Mouse (Mus musculus) heart, embryonic 11.5 days (tissue): ENCODE data around the gene Sult2b1. TPM values are rescaled to one million over a fixed set of nuclear protein-coding genes. Genes with fewer than 3 reads are reported as not detected.

Source experiments
- ATAC-seq: fragments of 200-750 bp; cut with Nextera tagmentation; replicated peaks from 2 replicates; pipeline ENCODE4 v1.8.0; 2017; ENCODE audit warnings: moderate library complexity; ENCODE audit not compliant: insufficient number of reproducible peaks, low FRiP score, low TSS enrichment
- H3K27ac ChIP-seq: fragments of 300-500 bp; sonication (generic); 2 replicates; pipeline ENCODE4 v1.5.1; 2014; ENCODE audit warnings: mild to moderate bottlenecking, low read depth, low read length
- H3K27me3 ChIP-seq: fragments of 300-500 bp; sonication (generic); 2 replicates; pipeline ENCODE4 v1.6.1; 2014; ENCODE audit warnings: mild to moderate bottlenecking, low read length, mixed read lengths; ENCODE audit not compliant: control insufficient read depth, insufficient read depth
- H3K36me3 ChIP-seq: fragments of 300-500 bp; sonication (generic); 2 replicates; pipeline ENCODE4 v1.6.1; 2014; ENCODE audit warnings: mild to moderate bottlenecking, low read length, moderate library complexity, mixed read lengths; ENCODE audit not compliant: control insufficient read depth, insufficient read depth
- H3K4me1 ChIP-seq: fragments of 300-500 bp; sonication (generic); 2 replicates; pipeline ENCODE4 v1.6.1; 2014; ENCODE audit warnings: low read length; ENCODE audit not compliant: control insufficient read depth, insufficient read depth
- H3K4me2 ChIP-seq: fragments of 300-500 bp; sonication (generic); 2 replicates; pipeline ENCODE4 v1.6.1; 2014; ENCODE audit warnings: mild to moderate bottlenecking, moderate library complexity
- H3K4me3 ChIP-seq: fragments of 300-500 bp; sonication (generic); 2 replicates; pipeline ENCODE4 v1.5.1; 2014; ENCODE audit warnings: low read depth, low read length
- H3K9ac ChIP-seq: fragments of 300-500 bp; sonication (generic); 2 replicates; pipeline ENCODE4 v1.6.1; 2014; ENCODE audit warnings: mild to moderate bottlenecking, low read depth, low read length, moderate library complexity
- H3K9me3 ChIP-seq: fragments of 300-500 bp; sonication (generic); replicated peaks from 2 replicates; pipeline ENCODE4 v1.6.1; 2016; ENCODE audit warnings: low read length; ENCODE audit not compliant: control insufficient read depth
- WGBS: fragments of 180-500 bp; shearing (Covaris S2); extraction: QIAGEN DNeasy Blood & Tissue Kit; methylation state at CpG from one replicate; pipeline ENCODE4 v1.1.7; 2014; ENCODE audit not compliant: insufficient replicate concordance; 5-methylcytosine and 5-hydroxymethylcytosine counted together
- polyA plus RNA-seq: library from polyadenylated mRNA; unstranded; fragments of >200 nt; fragmentation: Nextera tagmentation; extraction: Ambion mirVana; gene quantifications from 2 replicates; pipeline ENCODE4 v1.2.1, GENCODE M21; 2014

Gene Sult2b1
- polyA plus RNA-seq, 1 experiment from 2014 or later: 0.33 TPM

DNA sequence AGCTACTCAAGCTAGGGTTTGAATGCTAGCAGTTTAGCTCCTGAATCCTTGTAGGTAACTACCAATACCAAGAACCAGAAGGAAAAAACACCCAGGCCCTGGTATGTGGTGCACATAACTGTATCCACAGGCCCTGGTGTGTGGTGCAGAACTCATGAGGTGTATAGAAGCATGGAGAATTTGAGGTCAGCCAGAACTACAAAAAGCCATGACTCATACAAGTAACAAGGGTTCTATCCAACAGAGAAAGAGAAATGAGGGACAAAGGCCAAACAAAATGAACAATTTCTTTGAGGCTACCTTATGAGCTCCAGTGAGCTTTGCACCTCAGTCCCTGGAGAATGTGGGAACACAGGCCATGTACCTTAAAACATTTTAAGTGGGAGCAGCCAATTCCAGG is 36.4 kb upstream of the Sult2b1 start:
- Histone ChIP-seq H3K9me3 (no peaks in the 10 kb centered on the region), H3K4me1 (peaks cover 3% of the 10 kb centered on the region; the same call in 1 of the 2 replicates), H3K36me3 (peaks cover 6% of the 10 kb centered on the region), H3K4me2 (no peak overlapping the region), H3K4me3 (no peak overlapping the region), H3K9ac (no peak overlapping the region), H3K27ac (no peak overlapping the region), H3K27me3 (peaks cover 8% of the 10 kb centered on the region)
- ATAC-seq: no peak

DNA sequence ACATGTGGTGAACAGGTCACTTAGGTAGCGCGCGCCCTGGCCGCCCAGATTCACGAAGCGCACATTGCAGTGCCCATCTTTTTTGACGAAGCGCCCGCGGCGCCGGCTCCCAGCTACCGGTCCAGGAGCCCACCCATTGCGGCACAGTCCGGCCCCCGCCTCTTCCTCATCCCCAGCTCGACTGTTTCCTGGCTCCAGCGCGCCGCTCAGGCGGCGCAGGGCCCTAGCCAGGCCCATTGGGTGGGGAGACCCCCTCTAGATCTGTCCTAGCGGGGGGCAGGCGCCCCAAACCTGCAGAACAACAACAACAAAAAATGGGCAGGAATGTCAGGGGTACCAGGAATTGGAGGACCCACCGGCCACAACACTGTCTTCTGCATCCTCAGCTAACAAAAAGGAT is 35.4 kb upstream of the Sult2b1 start:
- Histone ChIP-seq H3K27ac (no peak overlapping the region), H3K36me3 (no peaks in the 10 kb centered on the region; the same call in 1 of the 2 replicates), H3K27me3 (peaks cover 8% of the 10 kb centered on the region), H3K4me2 (peak overlapping the region; percentile 55), H3K4me1 (peaks cover 6% of the 10 kb centered on the region), H3K4me3 (peak overlapping the region; percentile 12; the same call in 1 of the 2 replicates), H3K9me3 (no peaks in the 10 kb centered on the region), H3K9ac (0 out of 2 replicates have a peak overlapping the region, but pooled peaks have one; percentile 22)
- WGBS: 5% methylated on average over 25 of the region's 25 CpGs
- no peak for ATAC-seq

DNA sequence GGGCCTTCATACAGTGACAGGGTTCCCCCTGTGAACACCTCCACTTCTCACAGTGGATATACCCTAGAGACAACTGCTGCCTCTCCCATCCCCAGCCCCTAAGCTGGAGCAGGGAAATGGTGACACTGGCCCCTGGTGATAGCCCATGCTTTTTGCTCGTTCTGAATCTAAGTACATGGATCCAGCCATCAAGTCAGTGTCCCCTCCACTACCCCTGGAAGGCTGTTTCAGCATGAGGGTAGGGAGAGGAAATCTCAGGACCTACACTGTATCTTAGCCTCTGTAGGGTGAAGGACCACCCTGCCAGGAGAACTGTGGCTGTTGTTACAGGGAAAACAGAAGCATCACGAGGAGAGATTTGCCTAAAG is 31.5 kb upstream of the Sult2b1 start:
- Histone ChIP-seq H3K9ac (no peak overlapping the region), H3K4me1 (peaks cover 22% of the 10 kb centered on the region), H3K4me2 (no peak overlapping the region), H3K27ac (no peak overlapping the region), H3K4me3 (no peak overlapping the region), H3K27me3 (peaks cover 8% of the 10 kb centered on the region), H3K9me3 (no peaks in the 10 kb centered on the region), H3K36me3 (peaks cover 17% of the 10 kb centered on the region)
- 53% methylated on average over 2 of the region's 2 CpGs for WGBS
- ATAC-seq: no peak

DNA sequence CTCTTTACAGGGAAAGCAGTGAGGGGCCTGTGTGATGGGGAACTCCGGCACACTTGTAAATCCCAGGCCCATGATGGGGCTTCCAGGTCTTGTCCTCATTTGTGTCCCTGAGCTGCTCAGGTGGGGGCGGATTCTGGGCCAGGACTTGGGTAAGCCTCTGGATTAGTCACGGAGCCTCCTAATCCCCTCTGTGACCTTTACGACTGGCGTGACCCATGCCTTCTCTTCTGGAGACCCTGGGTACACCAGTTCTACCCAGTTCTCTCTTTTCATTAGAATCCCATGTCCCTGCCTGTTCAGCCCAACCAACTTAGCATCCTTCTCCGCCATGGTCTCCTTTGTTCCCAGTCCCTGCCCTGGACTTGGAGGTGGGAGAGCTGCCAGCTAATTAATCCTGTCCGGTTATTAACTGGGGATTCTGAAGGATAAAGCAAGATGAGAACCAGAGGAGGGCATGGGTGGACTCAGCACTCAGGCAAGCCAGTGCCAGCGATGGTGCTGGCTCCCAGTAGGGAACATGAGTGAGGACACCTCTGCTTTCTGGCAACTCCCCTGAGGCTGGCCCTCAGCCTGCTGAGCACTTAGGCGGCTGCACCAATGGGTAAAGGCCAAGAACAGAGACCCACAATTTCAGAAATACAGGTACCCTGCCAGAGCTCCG is 31.0 kb upstream of the Sult2b1 start:
- Histone ChIP-seq H3K4me2 (no peak overlapping the region), H3K36me3 (peaks cover 22% of the 10 kb centered on the region), H3K4me1 (peaks cover 22% of the 10 kb centered on the region), H3K27ac (no peak overlapping the region), H3K9me3 (no peaks in the 10 kb centered on the region), H3K4me3 (no peak overlapping the region), H3K27me3 (peaks cover 8% of the 10 kb centered on the region), H3K9ac (no peak overlapping the region)
- WGBS: 55% methylated on average over 10 of the region's 10 CpGs
- ATAC-seq: no peak

DNA sequence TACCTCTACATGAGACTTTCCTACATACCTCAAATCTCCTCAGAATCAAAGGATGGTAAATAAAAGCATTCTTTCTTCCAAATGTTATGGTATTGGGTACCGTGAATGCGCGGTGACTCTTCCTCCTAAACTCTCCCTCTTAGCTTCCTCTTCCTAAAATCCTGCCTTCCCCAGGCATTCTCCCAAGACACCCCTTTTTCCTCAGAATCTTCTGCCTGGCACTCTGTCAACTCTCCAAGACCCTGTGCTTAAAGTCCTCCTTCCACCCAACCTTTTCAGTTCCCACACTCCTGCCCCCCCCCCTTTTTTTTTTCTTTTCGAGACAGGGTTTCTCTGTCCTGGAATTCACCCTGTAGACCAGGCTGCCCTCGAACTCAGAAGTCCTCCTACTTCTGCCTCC is 30.4 kb upstream of the Sult2b1 start:
- Histone ChIP-seq H3K27me3 (peaks cover 8% of the 10 kb centered on the region), H3K4me1 (peaks cover 21% of the 10 kb centered on the region), H3K27ac (no peak overlapping the region), H3K4me3 (peak overlapping the region; percentile 94), H3K9me3 (no peaks in the 10 kb centered on the region), H3K4me2 (peak overlapping the region; percentile 57), H3K36me3 (peaks cover 28% of the 10 kb centered on the region), H3K9ac (no peak overlapping the region)
- 14% methylated on average over 5 of the region's 5 CpGs for WGBS
- no peak for ATAC-seq

DNA sequence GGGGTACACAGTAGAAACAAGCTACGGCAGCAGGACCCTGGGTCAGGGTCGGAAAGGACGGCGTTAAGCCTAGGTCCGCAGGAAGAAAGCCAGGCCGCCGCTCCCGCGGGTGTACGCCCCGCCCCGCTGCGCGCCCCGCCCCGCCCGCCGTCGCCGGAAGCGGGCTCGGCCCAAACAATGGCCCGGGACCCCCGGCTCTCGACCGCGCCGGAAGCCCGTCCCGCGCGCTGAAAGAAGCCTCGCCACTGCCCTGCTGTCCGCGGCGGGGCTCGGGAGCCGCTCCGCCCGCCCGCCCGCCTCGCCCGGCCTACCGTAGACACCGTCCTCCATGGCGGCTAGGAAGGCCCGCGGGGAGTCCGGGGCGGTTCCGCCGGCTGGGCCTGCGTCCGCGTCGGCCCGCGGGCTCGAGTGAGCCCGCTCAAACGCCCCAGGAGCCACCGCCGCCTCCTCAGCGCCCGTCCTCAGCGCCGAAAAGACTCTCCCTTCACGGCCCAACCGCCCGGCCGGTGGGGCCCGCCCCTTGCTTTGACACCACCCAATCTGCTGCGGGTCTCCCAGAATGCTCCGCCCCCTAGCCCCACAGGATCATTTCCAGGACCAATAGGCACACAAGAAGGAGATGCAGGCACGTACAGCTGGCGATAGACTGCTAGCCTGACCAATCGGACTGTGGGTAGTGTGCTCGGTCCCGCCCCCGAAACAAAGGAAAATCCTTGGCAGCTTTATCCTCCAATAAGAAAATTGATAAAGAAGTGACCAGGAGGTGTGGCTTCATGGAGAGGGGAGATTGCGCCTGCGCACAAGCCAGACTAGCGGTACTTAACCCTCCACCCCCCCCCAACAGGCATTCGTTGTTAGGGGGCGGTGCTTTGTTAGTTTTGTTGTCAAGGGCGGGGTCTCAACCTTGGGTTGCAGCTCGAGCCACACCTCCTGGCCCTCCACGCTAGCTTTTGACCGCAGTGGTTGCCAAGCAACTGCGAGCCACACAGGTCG is 29.6 kb upstream of the Sult2b1 start, which contains the start of gene Cyth2:
Gene Cyth2 (minus strand): TSS at position 795 of the 993 bp plus-strand sequence.
- Histone ChIP-seq H3K4me3 (peak within 1 kb of the TSS; percentile 94), H3K4me1 (peaks cover 20% of the 10 kb centered on the region), H3K27ac (peak within 1 kb of the TSS; percentile 100), H3K36me3 (peaks cover 35% of the 10 kb centered on the region), H3K9ac (peak within 1 kb of the TSS; percentile 100), H3K9me3 (no peaks in the 10 kb centered on the region), H3K4me2 (peak within 1 kb of the TSS; percentile 78), H3K27me3 (peaks cover 7% of the 10 kb centered on the region)
- ATAC-seq: peak; percentile 98
- under 1% methylated on average over 87 of the region's 92 CpGs for WGBS

DNA sequence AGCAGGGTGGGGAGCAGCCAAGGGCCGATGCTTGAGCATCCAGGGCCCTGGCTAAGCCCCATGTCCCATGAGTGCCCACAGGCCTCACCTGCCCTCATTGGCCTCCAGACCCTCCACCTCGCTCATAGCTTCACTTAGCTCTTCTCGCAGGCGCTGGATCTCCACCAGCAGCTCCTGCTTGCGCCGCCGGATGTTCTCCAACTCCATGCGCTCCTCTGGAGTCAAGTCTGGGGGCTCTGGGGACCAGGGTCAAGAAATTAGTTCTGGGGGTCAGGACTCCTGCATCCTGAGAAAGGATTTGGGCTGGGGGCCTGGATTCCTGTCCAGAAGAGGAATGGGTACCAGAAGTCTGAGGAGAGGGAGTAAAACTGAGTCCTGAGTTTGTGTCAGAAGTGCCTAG is 28.5 kb upstream of the Sult2b1 start:
- no peak for ATAC-seq
- Histone ChIP-seq H3K4me3 (peak overlapping the region; percentile 94), H3K36me3 (peaks cover 45% of the 10 kb centered on the region), H3K4me1 (peaks cover 20% of the 10 kb centered on the region), H3K4me2 (peak overlapping the region; percentile 78), H3K27ac (no peak overlapping the region), H3K27me3 (no peaks in the 10 kb centered on the region), H3K9ac (peak overlapping the region; percentile 100), H3K9me3 (no peaks in the 10 kb centered on the region)
- WGBS: 86% methylated on average over 8 of the region's 8 CpGs

DNA sequence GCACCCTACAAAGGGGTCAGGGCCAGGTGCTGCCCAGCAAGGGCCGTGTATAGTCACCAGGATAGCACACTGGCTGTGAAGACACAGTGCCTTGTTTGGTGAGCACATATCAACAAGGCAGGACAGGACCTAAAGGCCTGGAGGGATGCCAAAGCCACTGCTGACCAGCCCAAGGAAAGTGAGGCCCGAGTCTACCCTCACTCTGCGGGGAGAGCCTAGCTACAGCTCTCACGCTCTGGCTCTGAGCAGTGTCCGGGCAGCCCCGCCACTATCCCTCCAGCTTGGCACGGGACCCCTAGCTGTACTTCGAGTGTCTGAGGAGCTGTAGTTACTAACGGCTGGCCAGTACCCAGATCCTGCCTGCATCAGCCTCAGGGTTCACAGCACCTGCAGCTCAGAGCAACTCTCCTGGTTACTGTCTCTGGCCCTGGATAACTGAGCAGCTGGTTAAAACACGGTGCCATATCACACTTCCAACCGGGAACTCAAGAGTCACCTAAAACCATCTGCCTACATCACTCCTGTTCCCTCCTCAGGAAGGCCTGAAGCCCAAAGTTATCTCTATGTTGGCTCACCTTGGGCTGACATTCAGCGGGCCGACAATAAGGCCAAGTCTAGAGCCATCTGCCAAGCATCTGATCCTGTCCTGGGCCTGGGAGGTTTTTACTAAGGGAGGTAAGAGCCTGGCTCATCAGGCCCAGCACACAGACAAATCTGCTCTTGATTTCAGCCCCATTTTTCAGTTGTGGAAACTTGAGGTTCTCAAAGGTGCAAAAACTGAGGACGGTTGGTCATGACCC is 25.0 kb upstream of the Sult2b1 start:
- peaks cover 54% of the 10 kb centered on the region for H3K36me3 ChIP-seq

More for the DNA sequence above, 25.0 kb upstream of the Sult2b1 start:
- no peaks in the 10 kb centered on the region for H3K9me3 ChIP-seq
- no peak overlapping the region for H3K9ac ChIP-seq
- no peak overlapping the region for H3K4me2 ChIP-seq
- H3K4me1 ChIP-seq: peaks cover 15% of the 10 kb centered on the region
- no peaks in the 10 kb centered on the region for H3K27me3 ChIP-seq
- WGBS: 84% methylated on average over 14 of the region's 14 CpGs
- H3K27ac ChIP-seq: no peak overlapping the region
- H3K4me3 ChIP-seq: no peak overlapping the region
- no peak for ATAC-seq
